Mouse (Mus musculus) activated CD4-positive, CD25-positive, alpha-beta regulatory T cell (primary cell): Measurements from ENCODE around the gene Nfat5. TPM values are rescaled to one million over a fixed set of nuclear protein-coding genes. Genes with fewer than 3 reads are reported as not detected.

Source experiments
- polyA plus RNA-seq, 2 experiments: library from polyadenylated mRNA; unstranded; fragments of 100-300 nt; shearing (Covaris generic); gene quantifications; one replicate each; pipeline ENCODE4 v1.2.1; 2017

Nfat5 gene
- 10 to 100 TPM in 1 of 2 experiments, 1 to 10 TPM in 1; 9.6 to 21.4 TPM for polyA plus RNA-seq

DNA sequence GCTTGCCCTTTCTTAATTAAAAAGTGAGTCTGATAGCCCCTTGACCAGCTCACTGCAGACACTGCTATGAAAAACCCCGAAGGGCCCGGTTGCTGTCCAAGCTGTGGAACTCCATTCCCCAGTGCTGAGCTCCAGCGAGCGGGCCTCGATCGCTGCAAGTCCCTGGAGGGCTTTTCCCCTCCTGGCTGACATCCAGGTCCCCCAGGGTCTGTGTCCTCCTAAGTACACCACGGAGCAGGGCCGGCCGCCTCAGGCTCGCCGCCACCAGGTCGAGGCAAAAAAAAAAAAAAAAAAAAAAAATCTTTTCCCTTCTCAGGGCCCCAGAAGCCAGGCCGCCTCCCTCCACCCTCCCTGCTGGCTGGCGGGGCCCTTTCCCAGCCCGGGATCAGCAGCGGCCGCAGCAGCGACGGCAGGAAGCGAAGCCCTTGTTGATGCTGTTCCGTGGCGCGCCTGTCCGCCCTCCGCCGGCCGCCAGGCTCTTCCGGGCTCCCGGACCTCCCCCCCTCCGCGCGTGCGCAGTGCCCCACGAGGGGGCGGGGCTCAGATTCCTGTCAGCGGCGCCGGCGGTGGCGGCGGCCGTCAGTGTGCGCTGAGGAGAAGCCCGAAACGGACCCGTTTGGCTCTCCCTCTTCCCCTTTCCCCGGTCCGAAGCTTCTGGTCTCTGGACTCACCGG lies at the start of gene Nfat5:
Nfat5 (plus strand) TSS at position 543 of the 674 bp plus-strand sequence.

DNA sequence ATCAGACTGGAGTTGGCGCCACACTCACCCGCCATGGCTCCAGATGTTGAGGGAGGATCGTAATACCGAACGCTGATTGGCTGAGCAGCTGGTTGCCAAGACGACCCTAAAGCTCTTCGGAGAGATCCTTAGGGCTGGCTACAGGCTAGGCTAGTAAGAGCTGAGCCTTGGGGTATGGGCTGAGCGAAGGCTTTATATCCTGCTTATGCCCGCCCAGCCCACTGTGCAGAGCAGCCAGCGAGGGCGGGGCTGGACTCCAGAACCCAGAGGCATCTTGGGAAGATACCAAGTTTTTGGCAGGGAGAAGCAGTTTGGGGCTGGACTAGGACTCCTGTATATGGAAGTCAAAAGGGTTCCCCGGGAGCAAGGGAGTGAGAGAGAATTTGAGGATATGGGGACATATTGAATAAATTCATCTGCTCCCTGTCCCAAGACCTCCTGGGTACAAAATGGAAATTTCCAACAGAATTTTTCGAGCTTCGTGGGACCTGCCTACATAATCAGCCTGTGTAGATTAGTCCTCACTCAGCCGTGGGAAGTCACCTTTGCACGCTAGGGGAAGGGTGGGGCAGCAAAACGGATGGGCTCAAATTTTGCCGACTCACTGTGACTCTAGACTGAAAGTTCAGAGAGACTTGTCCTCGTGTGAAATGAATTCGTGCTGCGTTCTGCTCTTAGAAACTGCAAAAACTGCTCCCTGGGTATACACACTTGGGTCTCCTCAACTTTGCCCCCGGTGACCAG lies 109.9 kb downstream of the Nfat5 start, which contains the start of gene Nqo1:
Nqo1 (minus strand) TSS at position 169 of the 744 bp plus-strand sequence.

DNA sequence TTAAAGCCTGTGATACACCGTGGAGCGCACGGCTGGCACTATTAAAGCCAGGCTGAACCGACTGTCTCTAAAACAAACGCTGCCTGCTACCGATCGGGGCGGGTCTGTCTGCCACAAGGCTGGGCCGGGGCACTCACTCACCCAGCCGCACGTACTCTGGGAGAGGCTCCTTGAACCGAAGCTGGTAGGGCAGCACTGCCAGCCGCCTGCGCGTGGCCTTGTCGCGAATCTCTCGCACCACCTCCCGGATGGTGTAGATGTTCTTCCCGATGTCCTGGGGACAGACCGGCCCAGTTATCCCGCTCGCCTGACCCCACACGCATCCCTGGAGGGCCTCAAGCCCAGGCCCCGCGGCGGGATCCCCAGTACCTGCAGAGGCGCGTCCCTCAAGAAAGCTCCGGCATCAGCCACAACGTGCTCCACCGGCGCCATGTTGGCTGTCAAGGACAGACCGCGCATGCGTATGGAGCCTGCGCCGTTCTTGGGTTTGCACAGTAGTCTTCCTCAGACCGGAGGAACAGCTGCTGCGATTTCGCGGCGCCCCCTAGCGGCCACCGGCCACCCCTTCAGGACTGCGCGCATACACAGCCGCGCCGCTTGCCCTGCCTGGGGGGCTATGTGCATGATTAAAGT lies 131.4 kb downstream of the Nfat5 start, which contains the start of gene Nob1:
Nob1 (minus strand) TSS at position 455 of the 633 bp plus-strand sequence.

Other genes starting within 250 kb of the Nfat5 start
- 10 to 100 TPM; 10.6 to 19.1 TPM for gene Pdf, start 244.9 kb upstream of the Nfat5 start, polyA plus RNA-seq
- gene Cog8, start 236.8 kb upstream of the Nfat5 start, polyA plus RNA-seq, result 10 to 100 TPM; 58.9 to 67.4 TPM
- 100 to 1,000 TPM in 1 of 2 experiments, 10 to 100 TPM in 1; 68.2 to 104 TPM for gene Nip7, start 236.6 kb upstream of the Nfat5 start, polyA plus RNA-seq
- gene Tmed6, start 227.8 kb upstream of the Nfat5 start, polyA plus RNA-seq, result under 1 TPM in 1 of 2 experiments, not detected in 1; 0.27 TPM
- gene Terf2, start 196.9 kb upstream of the Nfat5 start, polyA plus RNA-seq, result 10 to 100 TPM; 24.9 to 25.0 TPM
- 10 to 100 TPM; 39.1 to 65.9 TPM for gene Cyb5b, start 142.8 kb upstream of the Nfat5 start, polyA plus RNA-seq
- 1 to 10 TPM in 1 of 2 experiments, under 1 TPM in 1; 0.77 to 3.9 TPM for gene Nqo1, start 109.7 kb downstream of the Nfat5 start, polyA plus RNA-seq
- 10 to 100 TPM; 51.1 to 67.7 TPM for gene Nob1, start 131.6 kb downstream of the Nfat5 start, polyA plus RNA-seq
- 100 to 1,000 TPM in 1 of 2 experiments, 10 to 100 TPM in 1; 64.2 to 116 TPM for gene Wwp2, start 142.9 kb downstream of the Nfat5 start, polyA plus RNA-seq